Mouse (Mus musculus): ENCODE measurements around the gene Med21.

The Med21 gene

GRCm38 (mm10) chr6:146678136-146679070 lies 36.1 kb downstream of the Med21 start:
- no peak for DNase-seq (ENCODE audit: low spot score in 2 of 2)

DNA sequence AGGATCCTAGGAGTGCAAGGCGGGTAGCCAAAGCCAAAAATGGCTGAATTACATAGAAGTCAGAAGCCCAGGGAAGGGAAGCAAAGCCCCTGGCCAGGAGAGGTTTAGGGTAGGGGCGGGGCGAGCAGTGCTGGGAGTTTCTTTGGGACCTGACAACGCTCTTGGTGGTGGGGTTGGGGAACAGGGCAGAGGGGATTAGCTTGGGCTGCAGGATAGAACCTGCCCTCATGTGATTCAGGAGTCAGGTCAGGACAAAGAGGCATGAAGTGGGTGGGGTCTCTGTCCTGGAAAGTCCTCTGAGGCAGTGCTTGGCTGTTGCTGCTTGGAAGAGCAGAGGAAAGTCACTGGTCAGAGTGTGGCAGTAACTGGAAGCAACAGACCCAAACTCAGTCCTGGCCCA lies 41.5 kb downstream of the Med21 start:
- no peak for DNase-seq (ENCODE audit: low spot score in 2 of 2)

GRCm38 (mm10) chr6:146685781-146686308 lies 43.5 kb downstream of the Med21 start:
- no peak for DNase-seq (ENCODE audit: low spot score in 2 of 2)

- DNase-seq (ENCODE audit: low spot score in 2 of 2), result no peak
These were observed 44.3 kb downstream of the Med21 start for GRCm38 (mm10) chr6:146686463-146687196.

- DNase-seq (ENCODE audit: low spot score in 2 of 2), result no peak
These were observed 45.7 kb downstream of the Med21 start for GRCm38 (mm10) chr6:146688010-146688409.

GRCm38 (mm10) chr6:146688861-146689260 lies 46.5 kb downstream of the Med21 start:
- no peak for DNase-seq (ENCODE audit: low spot score in 2 of 2)

GRCm38 (mm10) chr6:146697767-146698166 lies 55.4 kb downstream of the Med21 start:
- DNase-seq (ENCODE audit: low spot score in 2 of 2), result no peak

DNA sequence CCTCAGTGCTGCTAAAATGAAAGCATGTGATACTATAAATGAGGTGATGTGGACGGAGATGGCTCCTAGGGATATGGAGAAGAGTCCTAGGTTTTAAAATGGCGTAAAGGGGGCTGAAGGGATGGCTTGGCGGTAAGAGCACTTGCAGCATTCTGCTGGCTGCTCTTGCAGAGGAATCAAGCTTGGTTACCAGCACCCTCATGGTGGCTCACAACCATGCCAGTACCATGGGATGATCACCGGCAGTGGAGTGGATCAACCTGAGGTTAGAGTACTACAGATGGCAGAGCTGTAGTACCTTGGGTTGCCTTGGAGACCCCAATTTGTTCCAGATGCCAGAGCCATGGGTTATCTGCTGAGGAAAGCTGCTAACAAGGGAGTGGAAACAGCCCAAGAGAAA lies 56.0 kb downstream of the Med21 start:
- DNase-seq (ENCODE audit: low spot score in 2 of 2), result no peak
